Mouse (Mus musculus): ENCODE data around the gene Erbb2.

Erbb2 gene

GRCm38 (mm10) chr11:98388282-98388681 is 24.0 kb upstream of the Erbb2 start:
- TF ChIP-seq NANOG (IDR thresholded peaks at IDR 0.05; ENCODE audit: borderline replicate concordance, low read length) (no peak), POU5F1 (IDR thresholded peaks at IDR 0.05; ENCODE audit: borderline replicate concordance, low read length) (no peak), CTCF (conservative IDR thresholded peaks at IDR 0.05; ENCODE audit: low read length) (no peak)
- Histone ChIP-seq H3K4me1 (replicated peaks; ENCODE audit: low read depth, low read length) (peaks cover 81% of the 10 kb centered on the region), H3K4me3 (replicated peaks; ENCODE audit: low read length) (no peak overlapping the region), H3K27me3 (ENCODE audit: insufficient read depth, low read length) (peaks cover 66% of the 10 kb centered on the region), H3K36me3 (ENCODE audit: insufficient read depth, low read length) (no peaks in the 10 kb centered on the region), H3K9me3 (ENCODE audit: low read length) (no peaks in the 10 kb centered on the region)

DNA sequence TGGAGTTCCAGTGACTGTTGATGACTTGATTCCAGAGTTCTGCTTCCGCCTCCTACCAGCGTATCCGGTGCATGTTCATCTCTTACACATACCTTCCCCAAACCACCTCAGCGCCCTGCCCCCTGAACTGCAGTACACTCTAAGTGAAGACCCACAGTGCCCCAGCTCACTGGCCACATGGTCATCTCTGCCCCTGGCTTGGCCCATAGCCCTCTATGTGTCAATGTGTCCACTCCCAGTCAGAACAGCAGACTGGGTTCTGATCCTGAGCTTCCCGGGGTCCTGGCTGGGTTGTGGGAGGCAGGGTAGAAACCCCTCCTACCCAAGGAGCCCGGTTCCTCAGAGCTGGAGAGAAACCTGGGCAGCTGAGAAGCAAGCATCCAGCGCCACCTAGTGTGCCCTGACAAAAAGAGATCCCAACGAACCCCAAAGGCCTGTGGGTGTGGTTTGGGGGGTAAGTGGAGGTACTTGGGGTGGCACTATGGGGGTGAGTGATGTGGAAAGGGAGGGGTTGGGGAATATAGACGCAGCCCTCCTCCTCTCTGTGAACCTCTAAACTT is 23.0 kb upstream of the Erbb2 start:
- Histone ChIP-seq H3K4me1 (replicated peaks; ENCODE audit: low read depth, low read length) (peaks cover 77% of the 10 kb centered on the region), H3K9me3 (ENCODE audit: low read length) (no peaks in the 10 kb centered on the region)
- TF ChIP-seq NANOG (IDR thresholded peaks at IDR 0.05; ENCODE audit: borderline replicate concordance, low read length): no peak
- peak; percentile 46 for TF ChIP-seq CTCF (conservative IDR thresholded peaks at IDR 0.05; ENCODE audit: low read length)

DNA sequence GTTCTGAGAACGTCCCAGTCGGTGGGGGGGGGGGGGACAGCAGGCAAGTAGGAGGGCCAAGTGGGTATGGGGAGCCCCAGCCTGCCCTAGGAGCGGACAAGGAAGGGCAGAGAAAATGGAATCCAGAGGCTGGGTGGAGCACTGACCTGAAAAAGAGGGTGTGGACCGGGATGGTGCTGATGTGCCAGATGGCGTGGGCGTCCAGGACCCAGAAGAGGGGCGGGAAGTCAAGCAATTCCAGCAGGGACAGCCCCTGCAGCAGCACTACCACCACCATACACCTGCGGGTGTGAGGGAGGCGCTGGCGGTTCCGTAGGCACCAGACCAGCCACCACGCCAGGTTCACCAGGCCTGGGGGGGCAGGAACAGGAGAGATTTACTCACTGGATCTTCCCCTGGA is 22.1 kb upstream of the Erbb2 start:
- peaks cover 47% of the 10 kb centered on the region for H3K27me3 ChIP-seq (ENCODE audit: insufficient read depth, low read length)
- no peak overlapping the region for H3K4me3 ChIP-seq (replicated peaks; ENCODE audit: low read length)
- no peak for TF ChIP-seq NANOG (IDR thresholded peaks at IDR 0.05; ENCODE audit: borderline replicate concordance, low read length)
- no peak for TF ChIP-seq POU5F1 (IDR thresholded peaks at IDR 0.05; ENCODE audit: borderline replicate concordance, low read length)
- no peak for TF ChIP-seq CTCF (conservative IDR thresholded peaks at IDR 0.05; ENCODE audit: low read length)
- H3K36me3 ChIP-seq (ENCODE audit: insufficient read depth, low read length): no peaks in the 10 kb centered on the region
- H3K4me1 ChIP-seq (replicated peaks; ENCODE audit: low read depth, low read length): peaks cover 70% of the 10 kb centered on the region
- H3K9me3 ChIP-seq (ENCODE audit: low read length): no peaks in the 10 kb centered on the region

More for the DNA sequence above, 23.0 kb upstream of the Erbb2 start:
- no peaks in the 10 kb centered on the region for H3K36me3 ChIP-seq (ENCODE audit: insufficient read depth, low read length)
- H3K27me3 ChIP-seq (ENCODE audit: insufficient read depth, low read length): peaks cover 55% of the 10 kb centered on the region
- no peak overlapping the region for H3K4me3 ChIP-seq (replicated peaks; ENCODE audit: low read length)

DNA sequence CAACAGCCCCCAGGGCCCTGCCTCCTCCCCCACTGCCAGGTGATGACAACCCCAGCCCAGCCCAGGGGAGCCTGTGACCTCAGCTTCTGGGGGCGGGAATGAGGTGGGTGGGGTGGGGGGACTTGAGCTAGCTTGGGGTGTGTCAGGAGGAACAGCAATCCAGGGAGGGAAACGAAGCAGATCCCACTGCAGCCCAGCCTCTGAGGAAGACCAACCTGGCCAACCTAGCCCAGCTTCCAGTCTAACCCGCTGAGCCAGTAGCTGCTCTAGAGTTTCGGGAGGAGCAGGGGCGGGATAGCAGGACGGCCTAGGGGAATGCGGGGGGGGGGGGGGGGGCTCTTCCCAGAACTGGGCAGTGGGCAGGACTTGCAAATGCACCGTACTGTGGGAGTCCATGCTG is 20.2 kb upstream of the Erbb2 start:
- Histone ChIP-seq H3K9me3 (ENCODE audit: low read length) (no peaks in the 10 kb centered on the region), H3K4me3 (replicated peaks; ENCODE audit: low read length) (peak overlapping the region; percentile 26; the same call in 1 of the 2 replicates)
- TF ChIP-seq CTCF (conservative IDR thresholded peaks at IDR 0.05; ENCODE audit: low read length): no peak
- TF ChIP-seq NANOG (IDR thresholded peaks at IDR 0.05; ENCODE audit: borderline replicate concordance, low read length): no peak
- no peak for TF ChIP-seq POU5F1 (IDR thresholded peaks at IDR 0.05; ENCODE audit: borderline replicate concordance, low read length)

DNA sequence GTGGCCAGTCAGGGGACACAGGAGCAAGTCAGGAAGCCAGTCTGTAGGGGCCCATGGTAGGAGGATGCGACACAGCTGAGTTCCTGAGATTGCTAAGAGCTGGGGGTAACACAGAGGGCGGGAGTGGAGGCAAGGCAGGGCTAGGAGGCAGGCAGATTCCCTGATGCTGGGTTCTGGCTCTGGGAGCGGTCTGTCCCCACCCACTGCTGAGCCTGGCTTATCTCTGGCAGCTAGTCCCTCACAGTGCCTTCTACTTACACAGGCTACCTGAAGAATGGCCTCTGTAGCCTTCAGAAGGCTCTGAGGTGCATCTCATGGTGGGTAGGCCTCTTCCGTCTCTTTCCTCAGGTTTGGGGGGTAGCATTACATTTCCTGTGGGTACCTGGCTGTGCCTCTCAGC is 19.6 kb upstream of the Erbb2 start:
- Histone ChIP-seq H3K27me3 (ENCODE audit: insufficient read depth, low read length) (peaks cover 22% of the 10 kb centered on the region), H3K4me1 (replicated peaks; ENCODE audit: low read depth, low read length) (peaks cover 58% of the 10 kb centered on the region), H3K36me3 (ENCODE audit: insufficient read depth, low read length) (no peaks in the 10 kb centered on the region; the same call in 1 of the 2 replicates), H3K9me3 (ENCODE audit: low read length) (no peaks in the 10 kb centered on the region), H3K4me3 (replicated peaks; ENCODE audit: low read length) (peak overlapping the region; percentile 26)
- TF ChIP-seq NANOG (IDR thresholded peaks at IDR 0.05; ENCODE audit: borderline replicate concordance, low read length) (no peak), POU5F1 (IDR thresholded peaks at IDR 0.05; ENCODE audit: borderline replicate concordance, low read length) (no peak), CTCF (conservative IDR thresholded peaks at IDR 0.05; ENCODE audit: low read length) (no peak)

More for the DNA sequence above, 20.2 kb upstream of the Erbb2 start:
- Histone ChIP-seq H3K4me1 (replicated peaks; ENCODE audit: low read depth, low read length) (peaks cover 64% of the 10 kb centered on the region), H3K36me3 (ENCODE audit: insufficient read depth, low read length) (no peaks in the 10 kb centered on the region), H3K27me3 (ENCODE audit: insufficient read depth, low read length) (peaks cover 28% of the 10 kb centered on the region)

DNA sequence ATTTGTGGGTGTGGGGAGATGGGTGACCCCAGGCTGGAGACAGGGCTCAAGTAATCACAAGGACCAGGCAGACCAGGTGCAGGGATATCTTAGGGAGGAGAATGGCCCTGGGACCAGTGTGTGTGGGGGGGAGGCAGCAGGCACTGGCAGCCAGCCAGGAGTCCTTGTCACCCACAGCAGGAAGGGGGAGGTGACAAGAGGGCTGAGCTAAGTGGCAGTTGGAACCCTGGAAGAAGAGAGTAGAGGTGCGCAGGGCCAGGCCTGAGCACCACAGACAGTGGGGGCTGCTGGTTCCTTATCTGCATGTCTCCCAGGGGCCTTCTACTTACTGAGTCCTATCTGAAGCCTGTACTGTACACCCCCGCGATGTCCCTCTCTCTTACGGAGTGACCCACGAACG is 19.0 kb upstream of the Erbb2 start:
- Histone ChIP-seq H3K36me3 (ENCODE audit: insufficient read depth, low read length) (no peaks in the 10 kb centered on the region; the same call in 1 of the 2 replicates), H3K4me1 (replicated peaks; ENCODE audit: low read depth, low read length) (peaks cover 56% of the 10 kb centered on the region), H3K27me3 (ENCODE audit: insufficient read depth, low read length) (peaks cover 15% of the 10 kb centered on the region), H3K9me3 (ENCODE audit: low read length) (no peaks in the 10 kb centered on the region), H3K4me3 (replicated peaks; ENCODE audit: low read length) (no peak overlapping the region)
- TF ChIP-seq CTCF (conservative IDR thresholded peaks at IDR 0.05; ENCODE audit: low read length): no peak
- TF ChIP-seq NANOG (IDR thresholded peaks at IDR 0.05; ENCODE audit: borderline replicate concordance, low read length): no peak
- TF ChIP-seq POU5F1 (IDR thresholded peaks at IDR 0.05; ENCODE audit: borderline replicate concordance, low read length): no peak

GRCm38 (mm10) chr11:98394301-98394700 is 18.0 kb upstream of the Erbb2 start:
- TF ChIP-seq CTCF (conservative IDR thresholded peaks at IDR 0.05; ENCODE audit: low read length): no peak
- no peak for TF ChIP-seq NANOG (IDR thresholded peaks at IDR 0.05; ENCODE audit: borderline replicate concordance, low read length)
- TF ChIP-seq POU5F1 (IDR thresholded peaks at IDR 0.05; ENCODE audit: borderline replicate concordance, low read length): no peak
- H3K36me3 ChIP-seq (ENCODE audit: insufficient read depth, low read length): no peaks in the 10 kb centered on the region; the same call in 1 of the 2 replicates
- H3K9me3 ChIP-seq (ENCODE audit: low read length): no peaks in the 10 kb centered on the region
- H3K27me3 ChIP-seq (ENCODE audit: insufficient read depth, low read length): peaks cover 11% of the 10 kb centered on the region
- peaks cover 52% of the 10 kb centered on the region for H3K4me1 ChIP-seq (replicated peaks; ENCODE audit: low read depth, low read length)
- H3K4me3 ChIP-seq (replicated peaks; ENCODE audit: low read length): no peak overlapping the region

DNA sequence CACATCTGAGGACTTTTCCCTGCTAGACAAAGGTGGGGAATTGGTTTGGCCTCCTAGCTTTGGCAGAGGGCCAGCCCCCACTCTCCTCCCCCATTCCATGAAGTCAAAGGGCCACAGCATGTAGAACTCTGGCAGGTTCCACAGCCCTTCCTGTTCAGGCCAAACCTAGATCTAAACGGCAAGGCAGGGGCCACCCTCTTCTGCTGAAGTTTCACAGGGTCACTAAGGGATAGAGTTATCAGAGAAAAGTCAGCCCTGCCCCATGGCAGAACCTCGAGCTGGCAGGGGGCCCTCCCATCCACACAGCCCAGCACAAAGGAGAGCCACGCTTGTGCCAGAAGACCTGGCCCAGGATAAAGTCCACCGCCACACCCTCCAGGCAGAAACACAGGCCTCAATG is 17.2 kb upstream of the Erbb2 start:
- peaks cover 50% of the 10 kb centered on the region for H3K4me1 ChIP-seq (replicated peaks; ENCODE audit: low read depth, low read length)
- peaks cover 9% of the 10 kb centered on the region for H3K27me3 ChIP-seq (ENCODE audit: insufficient read depth, low read length)
- no peak overlapping the region for H3K4me3 ChIP-seq (replicated peaks; ENCODE audit: low read length)
- TF ChIP-seq NANOG (IDR thresholded peaks at IDR 0.05; ENCODE audit: borderline replicate concordance, low read length) (no peak), POU5F1 (IDR thresholded peaks at IDR 0.05; ENCODE audit: borderline replicate concordance, low read length) (no peak), CTCF (conservative IDR thresholded peaks at IDR 0.05; ENCODE audit: low read length) (no peak)
- no peaks in the 10 kb centered on the region; the same call in 1 of the 2 replicates for H3K36me3 ChIP-seq (ENCODE audit: insufficient read depth, low read length)
- H3K9me3 ChIP-seq (ENCODE audit: low read length): no peaks in the 10 kb centered on the region

- Histone ChIP-seq H3K4me3 (replicated peaks; ENCODE audit: low read length) (no peak overlapping the region), H3K4me1 (replicated peaks; ENCODE audit: low read depth, low read length) (peaks cover 32% of the 10 kb centered on the region), H3K27me3 (ENCODE audit: insufficient read depth, low read length) (no peaks in the 10 kb centered on the region), H3K36me3 (ENCODE audit: insufficient read depth, low read length) (no peaks in the 10 kb centered on the region; the same call in 1 of the 2 replicates), H3K9me3 (ENCODE audit: low read length) (no peaks in the 10 kb centered on the region)
- no peak for TF ChIP-seq NANOG (IDR thresholded peaks at IDR 0.05; ENCODE audit: borderline replicate concordance, low read length)
- TF ChIP-seq POU5F1 (IDR thresholded peaks at IDR 0.05; ENCODE audit: borderline replicate concordance, low read length): no peak
- TF ChIP-seq CTCF (conservative IDR thresholded peaks at IDR 0.05; ENCODE audit: low read length): no peak
Observed at GRCm38 (mm10) chr11:98397946-98398345, 14.3 kb upstream of the Erbb2 start.
